Mouse (Mus musculus) gonadal fat pad, adult 2 months (tissue): ENCODE measurements around the gene Eef1g. TPM values are rescaled to one million over a fixed set of nuclear protein-coding genes. Genes with fewer than 3 reads are reported as not detected.

Experiments
- DNase-seq: peaks from one replicate; pipeline ENCODE4 v3.0.0-alpha.2; 2012; ENCODE audit warnings: low read depth
- polyA plus RNA-seq: library from polyadenylated mRNA; depleted of rRNA; stranded (reverse); fragments of >200 nt; gene quantifications from 2 replicates; pipeline ENCODE4 v1.2.3, GENCODE M21; 2012; rRNA removed

The Eef1g gene
- polyA plus RNA-seq, 1 experiment: 302 TPM

- DNase-seq: no peak
Observed at GRCm38 (mm10) chr19:9025562-9026257, 58.9 kb downstream of the Eef1g start.

DNA sequence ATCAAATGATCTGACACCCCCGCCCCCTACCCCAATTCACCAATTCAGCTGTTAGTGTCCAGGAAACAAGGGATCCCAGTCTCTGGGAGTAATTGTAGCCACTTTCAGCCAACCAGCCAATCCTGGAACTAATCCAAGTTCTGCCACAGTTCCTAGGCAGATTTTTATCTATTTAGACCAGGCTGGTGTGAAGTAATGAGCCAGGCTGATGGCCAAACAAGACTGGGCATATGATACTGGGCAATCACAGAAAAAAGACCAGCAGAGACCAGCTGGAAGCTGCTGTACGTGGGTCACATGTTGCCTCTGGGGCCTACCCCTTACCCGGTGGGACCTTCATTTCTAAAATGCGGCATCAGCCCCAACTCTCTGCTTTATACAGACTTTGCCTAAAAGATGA is 59.8 kb downstream of the Eef1g start:
- DNase-seq: no peak

DNA sequence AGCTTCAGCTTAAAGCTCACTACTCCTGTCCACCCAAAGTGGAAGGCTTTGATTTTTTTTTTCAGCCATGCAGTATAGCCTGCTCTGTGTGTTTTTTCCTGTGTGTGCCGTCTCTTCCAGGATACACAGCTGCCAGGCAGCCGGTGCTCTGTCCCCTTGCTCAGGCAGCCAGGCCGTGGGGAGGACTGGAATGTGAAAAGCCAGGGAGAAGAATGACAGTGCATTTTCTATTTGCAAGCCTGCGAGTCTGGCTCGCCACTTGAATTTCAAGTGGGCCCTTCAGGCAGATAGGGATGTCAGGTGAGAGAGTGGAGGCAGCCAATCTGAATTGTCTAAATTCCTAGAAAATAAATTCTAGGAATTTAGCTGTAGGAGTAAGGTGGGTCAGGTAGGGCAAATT is 61.0 kb downstream of the Eef1g start:
- DNase-seq: no peak

Other genes with a start within 250 kb of the Eef1g start
- 393 and 456 TPM in 2 replicates for gene Slc3a2, start 243.7 kb upstream of the Eef1g start, polyA plus RNA-seq
- gene Wdr74, start 231.2 kb upstream of the Eef1g start, polyA plus RNA-seq: 30.1 and 32.2 TPM in 2 replicates
- gene 1700092M07Rik, start 226.3 kb upstream of the Eef1g start, polyA plus RNA-seq: 2.3 and 2.5 TPM in 2 replicates
- gene Stx5a, start 225.6 kb upstream of the Eef1g start, polyA plus RNA-seq: 95.3 and 118 TPM in 2 replicates
- 96.6 and 113 TPM in 2 replicates for gene Nxf1, start 210.0 kb upstream of the Eef1g start, polyA plus RNA-seq
- gene Tmem223, start 196.0 kb upstream of the Eef1g start, polyA plus RNA-seq: 183 and 249 TPM in 2 replicates
- gene Tmem179b, start 192.6 kb upstream of the Eef1g start, polyA plus RNA-seq: 112 and 134 TPM in 2 replicates
- gene Taf6l, start 180.6 kb upstream of the Eef1g start, polyA plus RNA-seq: 17.4 and 19.6 TPM in 2 replicates
- 88.3 and 105 TPM in 2 replicates for gene Polr2g, start 168.5 kb upstream of the Eef1g start, polyA plus RNA-seq
- 2.4 and 2.9 TPM in 2 replicates for gene Zbtb3, start 164.5 kb upstream of the Eef1g start, polyA plus RNA-seq
- gene Ttc9c, start 147.7 kb upstream of the Eef1g start, polyA plus RNA-seq: 22.7 and 23.1 TPM in 2 replicates
- gene Hnrnpul2, start 147.0 kb upstream of the Eef1g start, polyA plus RNA-seq: 19.0 and 35.0 TPM in 2 replicates
- gene AC129217.1, start 137.3 kb upstream of the Eef1g start, polyA plus RNA-seq: 0.57 and 9.1 TPM in 2 replicates
- gene Bscl2, start 129.6 kb upstream of the Eef1g start, polyA plus RNA-seq: 306 and 363 TPM in 2 replicates
- gene Gng3, start 127.8 kb upstream of the Eef1g start, polyA plus RNA-seq: 0.43 and 0.46 TPM in 2 replicates
- 6.9 and 8.7 TPM in 2 replicates for gene Lrrn4cl, start 116.3 kb upstream of the Eef1g start, polyA plus RNA-seq
- 88.9 and 91.5 TPM in 2 replicates for gene Ubxn1, start 95.5 kb upstream of the Eef1g start, polyA plus RNA-seq
- gene Uqcc3, start 86.1 kb upstream of the Eef1g start, polyA plus RNA-seq: 37.9 and 50.6 TPM in 2 replicates
- 2.5 and 3.0 TPM in 2 replicates for gene Lbhd1, start 83.3 kb upstream of the Eef1g start, polyA plus RNA-seq
- gene Gm49403, start 83.1 kb upstream of the Eef1g start, polyA plus RNA-seq: not detected in 2 replicates
- 23.6 and 25.6 TPM in 2 replicates for gene 1810009A15Rik, start 78.2 kb upstream of the Eef1g start, polyA plus RNA-seq
- gene Gm49416, start 78.1 kb upstream of the Eef1g start, polyA plus RNA-seq: not detected in 2 replicates
- gene Ints5, start 74.0 kb upstream of the Eef1g start, polyA plus RNA-seq: 18.3 and 18.5 TPM in 2 replicates
- gene Ganab, start 69.0 kb upstream of the Eef1g start, polyA plus RNA-seq: 134 and 150 TPM in 2 replicates
- 83.8 and 88.2 TPM in 2 replicates for gene B3gat3, start 46.7 kb upstream of the Eef1g start, polyA plus RNA-seq
- 9.6 and 11.7 TPM in 2 replicates for gene Rom1, start 37.7 kb upstream of the Eef1g start, polyA plus RNA-seq
- 42.4 and 50.5 TPM in 2 replicates for gene Eml3, start 37.5 kb upstream of the Eef1g start, polyA plus RNA-seq
- gene Mta2, start 25.2 kb upstream of the Eef1g start, polyA plus RNA-seq: 21.9 and 35.1 TPM in 2 replicates
- 19.1 and 20.7 TPM in 2 replicates for gene Tut1, start 13.2 kb upstream of the Eef1g start, polyA plus RNA-seq
- 53.6 and 56.8 TPM in 2 replicates for gene Ahnak, start 22.2 kb downstream of the Eef1g start, polyA plus RNA-seq
- 4.0 and 6.9 TPM in 2 replicates for gene Scgb1a1, start 120.9 kb downstream of the Eef1g start, polyA plus RNA-seq
- gene Asrgl1, start 168.6 kb downstream of the Eef1g start, polyA plus RNA-seq: 3.5 and 6.4 TPM in 2 replicates